Mouse (Mus musculus): ENCODE measurements around the gene Plppr5. TPM values are rescaled to one million over a fixed set of nuclear protein-coding genes. Genes with fewer than 3 reads are reported as not detected.

The Plppr5 gene
- polyA plus RNA-seq, 1 experiment from 2014 or later, result 0.48 TPM

- no peak overlapping the region for H3K9ac ChIP-seq
- no peak for ATAC-seq (ENCODE audit: insufficient number of reproducible peaks, insufficient read depth, low FRiP score, low TSS enrichment, low read depth)
- no peaks in the 10 kb centered on the region for H3K9me3 ChIP-seq
- no peak overlapping the region for H3K4me3 ChIP-seq
- H3K36me3 ChIP-seq, result no peaks in the 10 kb centered on the region
- H3K4me2 ChIP-seq, result no peak overlapping the region
- no peak overlapping the region for H3K27ac ChIP-seq
- H3K27me3 ChIP-seq, result no peaks in the 10 kb centered on the region
- H3K4me1 ChIP-seq, result no peaks in the 10 kb centered on the region
Measured at GRCm38 (mm10) chr3:117708788-117709187, 134.2 kb downstream of the Plppr5 start.

- H3K27me3 ChIP-seq, result no peaks in the 10 kb centered on the region
- H3K4me1 ChIP-seq, result no peaks in the 10 kb centered on the region
- H3K9ac ChIP-seq, result no peak overlapping the region
- no peak overlapping the region for H3K27ac ChIP-seq
- no peak overlapping the region for H3K4me3 ChIP-seq
- ATAC-seq (ENCODE audit: insufficient number of reproducible peaks, insufficient read depth, low FRiP score, low TSS enrichment, low read depth), result no peak
- WGBS, result 76% methylated on average over 3 of the region's 3 CpGs
- no peaks in the 10 kb centered on the region for H3K36me3 ChIP-seq
- H3K9me3 ChIP-seq, result no peaks in the 10 kb centered on the region
- no peak overlapping the region for H3K4me2 ChIP-seq
Measured at GRCm38 (mm10) chr3:117716534-117717280, 142.1 kb downstream of the Plppr5 start.

- Histone ChIP-seq H3K9me3 (no peaks in the 10 kb centered on the region), H3K9ac (no peak overlapping the region), H3K36me3 (no peaks in the 10 kb centered on the region), H3K27me3 (no peaks in the 10 kb centered on the region), H3K4me2 (no peak overlapping the region), H3K27ac (no peak overlapping the region), H3K4me3 (no peak overlapping the region), H3K4me1 (no peaks in the 10 kb centered on the region)
- ATAC-seq (ENCODE audit: insufficient number of reproducible peaks, insufficient read depth, low FRiP score, low TSS enrichment, low read depth), result no peak
Measured at GRCm38 (mm10) chr3:117723390-117723789, 148.8 kb downstream of the Plppr5 start.

GRCm38 (mm10) chr3:117724521-117724920 lies 149.9 kb downstream of the Plppr5 start:
- ATAC-seq (ENCODE audit: insufficient number of reproducible peaks, insufficient read depth, low FRiP score, low TSS enrichment, low read depth), result no peak
- Histone ChIP-seq H3K27me3 (no peaks in the 10 kb centered on the region), H3K9ac (no peak overlapping the region), H3K9me3 (no peaks in the 10 kb centered on the region), H3K4me3 (no peak overlapping the region), H3K4me1 (no peaks in the 10 kb centered on the region), H3K27ac (no peak overlapping the region), H3K4me2 (no peak overlapping the region), H3K36me3 (no peaks in the 10 kb centered on the region)
- 71% methylated on average over 5 of the region's 5 CpGs for WGBS

- H3K4me2 ChIP-seq, result no peak overlapping the region
- H3K36me3 ChIP-seq, result no peaks in the 10 kb centered on the region
- H3K9ac ChIP-seq, result no peak overlapping the region
- H3K27me3 ChIP-seq, result no peaks in the 10 kb centered on the region
- 84% methylated on average over 1 of the region's 1 CpGs for WGBS
- H3K9me3 ChIP-seq, result no peaks in the 10 kb centered on the region
- H3K4me1 ChIP-seq, result no peaks in the 10 kb centered on the region
- no peak overlapping the region for H3K4me3 ChIP-seq
- ATAC-seq (ENCODE audit: insufficient number of reproducible peaks, insufficient read depth, low FRiP score, low TSS enrichment, low read depth), result no peak
- no peak overlapping the region for H3K27ac ChIP-seq
Measured at GRCm38 (mm10) chr3:117725501-117725900, 150.9 kb downstream of the Plppr5 start.

- H3K4me2 ChIP-seq, result no peak overlapping the region
- WGBS, result 53% methylated on average over 1 of the region's 1 CpGs
- H3K27ac ChIP-seq, result no peak overlapping the region
- H3K4me3 ChIP-seq, result no peak overlapping the region
- no peaks in the 10 kb centered on the region for H3K36me3 ChIP-seq
- ATAC-seq (ENCODE audit: insufficient number of reproducible peaks, insufficient read depth, low FRiP score, low TSS enrichment, low read depth), result no peak
- H3K4me1 ChIP-seq, result no peaks in the 10 kb centered on the region
- H3K9ac ChIP-seq, result no peak overlapping the region
- H3K27me3 ChIP-seq, result no peaks in the 10 kb centered on the region
- H3K9me3 ChIP-seq, result no peaks in the 10 kb centered on the region
Measured at GRCm38 (mm10) chr3:117728136-117728535, 153.5 kb downstream of the Plppr5 start.

GRCm38 (mm10) chr3:117729121-117730072 lies 154.8 kb downstream of the Plppr5 start:
- H3K9me3 ChIP-seq, result no peaks in the 10 kb centered on the region
- H3K36me3 ChIP-seq, result no peaks in the 10 kb centered on the region
- H3K27ac ChIP-seq, result no peak overlapping the region
- WGBS, result 77% methylated on average over 9 of the region's 9 CpGs
- ATAC-seq (ENCODE audit: insufficient number of reproducible peaks, insufficient read depth, low FRiP score, low TSS enrichment, low read depth), result no peak
- no peaks in the 10 kb centered on the region for H3K4me1 ChIP-seq
- no peaks in the 10 kb centered on the region for H3K27me3 ChIP-seq
- no peak overlapping the region for H3K9ac ChIP-seq
- no peak overlapping the region for H3K4me3 ChIP-seq
- no peak overlapping the region for H3K4me2 ChIP-seq

GRCm38 (mm10) chr3:117731545-117731944 lies 156.9 kb downstream of the Plppr5 start:
- 68% methylated on average over 3 of the region's 3 CpGs for WGBS

GRCm38 (mm10) chr3:117732661-117733060 lies 158.0 kb downstream of the Plppr5 start:
- H3K27ac ChIP-seq, result no peak overlapping the region
- no peak overlapping the region for H3K4me3 ChIP-seq
- 77% methylated on average over 4 of the region's 4 CpGs for WGBS
- no peak overlapping the region for H3K4me2 ChIP-seq
- H3K9me3 ChIP-seq, result no peaks in the 10 kb centered on the region
- no peak for ATAC-seq (ENCODE audit: insufficient number of reproducible peaks, insufficient read depth, low FRiP score, low TSS enrichment, low read depth)
- no peaks in the 10 kb centered on the region for H3K36me3 ChIP-seq
- no peak overlapping the region for H3K9ac ChIP-seq
- H3K27me3 ChIP-seq, result no peaks in the 10 kb centered on the region
- H3K4me1 ChIP-seq, result no peaks in the 10 kb centered on the region

More at GRCm38 (mm10) chr3:117731545-117731944, 156.9 kb downstream of the Plppr5 start:
- Histone ChIP-seq H3K27ac (no peak overlapping the region), H3K4me3 (no peak overlapping the region), H3K27me3 (no peaks in the 10 kb centered on the region), H3K36me3 (no peaks in the 10 kb centered on the region), H3K9ac (no peak overlapping the region), H3K4me2 (no peak overlapping the region), H3K4me1 (no peaks in the 10 kb centered on the region), H3K9me3 (no peaks in the 10 kb centered on the region)
- ATAC-seq (ENCODE audit: insufficient number of reproducible peaks, insufficient read depth, low FRiP score, low TSS enrichment, low read depth), result no peak

Other genes with a start within 250 kb of the Plppr5 start
- 0.66 and 0.69 TPM in 2 replicates for gene Plppr4, start 214.0 kb upstream of the Plppr5 start, polyA plus RNA-seq (2015; fragmentation: Nextera tagmentation; extraction: Ambion mirVana)

Data from embryonic facial prominence, embryonic 13.5 days (tissue).